Mouse (Mus musculus) megakaryocyte, embryonic 14.5 days (primary cell): ENCODE data around the gene Nfatc3.

ENCODE experiments used
- FLI1 ChIP-seq: IDR thresholded peaks from 2 replicates; pipeline ENCODE4 v1.6.1; 2012; ENCODE audit warnings: low read length, inconsistent platforms, mixed read lengths
- GATA1 ChIP-seq: IDR thresholded peaks from 3 replicates; pipeline ENCODE4 v1.6.1; 2012; ENCODE audit warnings: mixed read lengths, low read length, inconsistent platforms, borderline replicate concordance

GRCm38 (mm10) chr8:106017130-106017529 is 41.5 kb upstream of the Nfatc3 start:
- TF ChIP-seq GATA1: no peak
- TF ChIP-seq FLI1: no peak
